10 mouse cellular contexts compared by ENCODE assay signal in the genomic region with DNA sequence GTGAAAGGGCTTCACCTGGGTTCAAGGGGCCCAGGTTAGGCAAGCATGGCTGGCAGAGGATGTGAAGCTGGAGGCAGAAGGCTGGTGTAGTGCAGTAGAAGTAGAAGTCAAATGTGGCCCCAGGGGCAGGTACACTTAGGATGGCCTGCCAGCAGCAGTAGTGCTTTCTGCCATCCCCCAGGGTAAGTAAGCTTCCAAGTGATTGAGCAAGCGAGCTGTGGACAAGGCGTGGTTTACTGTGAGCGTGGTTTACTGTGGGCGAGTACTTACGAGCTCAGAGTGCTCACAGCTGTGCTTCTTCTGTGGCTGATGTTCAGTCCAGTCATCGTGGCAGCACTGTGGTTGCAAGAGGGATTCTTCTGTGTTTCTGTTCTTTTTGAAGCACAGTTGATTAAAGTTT.
DNase-seq lines count a peak whose midpoint lies in the region; TF ChIP-seq lines count a peak whose summit lies in the region.
"Had no signal": no experiment of that assay in that cellular context is flagged by ENCODE, and none has a peak within 500 bp of the region (broad histone marks: within the 10 kb centered on the region; RNA-seq: fewer than 3 reads in every experiment).

No protein-coding gene starts in this region.

- no peaks in the 10 kb centered on the region for H3K9me3 ChIP-seq in MEL (replicated peaks; ENCODE audit: insufficient read depth, low read length)
- H3K9me3 ChIP-seq in megakaryocyte, embryonic 14.5 days = no peaks in the 10 kb centered on the region
- H3K9me3 ChIP-seq: midbrain, embryonic 12.5 days had no signal

- H3K9ac ChIP-seq in MEL (ENCODE audit: control insufficient read depth, low read depth, low read length, poor library complexity, severe bottlenecking) = no peak overlapping the region
- H3K9ac ChIP-seq: midbrain, embryonic 12.5 days had no signal

- H3K79me2 ChIP-seq in MEL (ENCODE audit: control insufficient read depth, insufficient read depth, low read length, poor library complexity) = peaks cover 6% of the 10 kb centered on the region; the same call in 1 of the 2 replicates

- no peak for TF ChIP-seq RAD21 in MEL (IDR thresholded peaks at IDR 0.05; ENCODE audit: low read depth, low read length)

- H3K4me1 ChIP-seq in kidney, adult 2 months (ENCODE audit: control insufficient read depth, insufficient read depth, low read length) = peaks cover 16% of the 10 kb centered on the region; the same call in 1 of the 2 replicates
- H3K4me1 ChIP-seq in MEL (ENCODE audit: control insufficient read depth in 1 of 2, insufficient read depth in 2 of 2, low read length in 2 of 2) = peaks cover 0 to 5% of the 10 kb centered on the region in 2 experiments; a peak in 2 of 4 replicates
- H3K4me1 ChIP-seq in megakaryocyte, embryonic 14.5 days = peaks cover 83% of the 10 kb centered on the region

- TF ChIP-seq EP300 in MEL (IDR thresholded peaks at IDR 0.05; ENCODE audit: low read depth in 1 of 2, low read length in 2 of 2) = no peak

- TF ChIP-seq POLR2A in kidney, adult 2 months (IDR thresholded peaks at IDR 0.05; ENCODE audit: low read depth, low read length) = no peak
- no peak for TF ChIP-seq POLR2A in MEL (IDR thresholded peaks at IDR 0.05; ENCODE audit: control insufficient read depth in 1 of 2, insufficient read depth in 1 of 2, low read depth in 1 of 2, low read length in 2 of 2, poor library complexity in 1 of 2)

- no peak overlapping the region for H3K27ac ChIP-seq in kidney, adult 2 months (ENCODE audit: insufficient read depth, low read depth, low read length)
- no peak overlapping the region for H3K27ac ChIP-seq in MEL (ENCODE audit: control insufficient read depth, low read depth, low read length)
- H3K27ac ChIP-seq: midbrain, embryonic 12.5 days had no signal

- DNase-seq in kidney, adult 2 months = peak; percentile 45
- DNase-seq in kidney, adult 18-20 months = no peak
- DNase-seq in MEL (ENCODE audit: low read depth, low spot score) = peak; percentile 37
- DNase-seq in heart, adult 9 months (ENCODE audit: low spot score in 2 of 2) = peak; percentile 71
- DNase-seq in embryo, embryonic 10.5 days (ENCODE audit: low spot score) = no peak
- no peak for DNase-seq in embryo, embryonic 10 days (ENCODE audit: low spot score)
- DNase-seq in cerebellum, postnatal 10 days = no peak
- DNase-seq: right cerebral cortex, adult 18-20 months had no signal

- 68% methylated on average over 6 of the region's 6 CpGs for WGBS in kidney, adult 2 months

- no peak for TF ChIP-seq CTCF in kidney, adult 2 months (conservative IDR thresholded peaks at IDR 0.05; ENCODE audit: insufficient read depth, insufficient read length, low read depth, low read length)
- no peak for TF ChIP-seq CTCF in MEL (IDR thresholded peaks at IDR 0.05 in 2 of 3, conservative IDR thresholded peaks at IDR 0.05 in 1 of 3; ENCODE audit: control insufficient read depth in 1 of 3, insufficient read depth in 1 of 3, low read depth in 2 of 3, low read length in 3 of 3, poor library complexity in 1 of 3, severe bottlenecking in 1 of 3)

- no peaks in the 10 kb centered on the region for H3K27me3 ChIP-seq in kidney, adult 2 months (replicated peaks; ENCODE audit: control insufficient read depth, insufficient read depth, low read length)
- H3K27me3 ChIP-seq in MEL (ENCODE audit: control insufficient read depth in 1 of 2, insufficient read depth in 2 of 2, low read length in 2 of 2) = no peaks in the 10 kb centered on the region
- H3K27me3 ChIP-seq in megakaryocyte, embryonic 14.5 days (replicated peaks) = no peaks in the 10 kb centered on the region

- H3K4me3 ChIP-seq in kidney, adult 2 months (ENCODE audit: insufficient read depth, low read depth, low read length) = no peak overlapping the region
- H3K4me3 ChIP-seq in MEL (ENCODE audit: control insufficient read depth in 1 of 2, insufficient read depth in 1 of 2, low read depth in 2 of 2, low read length in 2 of 2) = no peak overlapping the region
- peak overlapping the region; percentile 80 for H3K4me3 ChIP-seq in megakaryocyte, embryonic 14.5 days (replicated peaks)
- H3K4me3 ChIP-seq: midbrain, embryonic 12.5 days had no signal

- H3K36me3 ChIP-seq in kidney, adult 2 months (ENCODE audit: control insufficient read depth, insufficient read depth, low read length) = no peaks in the 10 kb centered on the region
- H3K36me3 ChIP-seq in MEL (ENCODE audit: control insufficient read depth in 1 of 2, insufficient read depth in 2 of 2, low read length in 2 of 2) = peaks cover 0 to 5% of the 10 kb centered on the region in 2 experiments; a peak in 2 of 4 replicates
- H3K36me3 ChIP-seq in megakaryocyte, embryonic 14.5 days (replicated peaks; ENCODE audit: low read length) = peaks cover 33% of the 10 kb centered on the region
- H3K36me3 ChIP-seq: midbrain, embryonic 12.5 days had no signal

TF ChIP-seq in MEL, 35 proteins besides CTCF, POLR2A, EP300 and RAD21:
- no peak for TF ChIP-seq TAL1 (IDR thresholded peaks at IDR 0.05; ENCODE audit: low read length)
- TF ChIP-seq MYC (IDR thresholded peaks at IDR 0.05; ENCODE audit: low read depth, low read length) = no peak
- no peak for TF ChIP-seq GATA1 (IDR thresholded peaks at IDR 0.05; ENCODE audit: low read depth, low read length)
- no peak for TF ChIP-seq USF1 (IDR thresholded peaks at IDR 0.05; ENCODE audit: low read depth, low read length)
- TF ChIP-seq UBTF (IDR thresholded peaks at IDR 0.05; ENCODE audit: borderline replicate concordance, insufficient read depth, low read depth, low read length) = no peak
- no peak for TF ChIP-seq MYB (IDR thresholded peaks at IDR 0.05; ENCODE audit: low read depth, low read length)
- no peak for TF ChIP-seq GABPA (IDR thresholded peaks at IDR 0.05; ENCODE audit: low read depth, low read length)
- no peak for TF ChIP-seq MXI1 (IDR thresholded peaks at IDR 0.05; ENCODE audit: low read depth, low read length)
- no peak for TF ChIP-seq ZC3H11A (IDR thresholded peaks at IDR 0.05; ENCODE audit: low read depth, low read length)

Comparison
In these comparisons a context has a peak if more than half of its experiments do, and no peak if none do; other contexts are left out.
1. DNase-seq: peak in kidney, adult 2 months (single experiment), MEL (single experiment) and heart, adult 9 months (2 of 2); none in kidney, adult 18-20 months (single experiment), embryo, embryonic 10.5 days (single experiment), embryo, embryonic 10 days (single experiment) and cerebellum, postnatal 10 days (0 of 2).